Mouse (Mus musculus) embryonic facial prominence, embryonic 12.5 days (tissue): ENCODE data around the gene Scrn3. TPM values are rescaled to one million over a fixed set of nuclear protein-coding genes. Genes with fewer than 3 reads are reported as not detected.

ENCODE experiments used
- ATAC-seq: fragments of 200-750 bp; cut with Nextera tagmentation; 2 replicates; pipeline ENCODE4 v1.8.0; 2017; ENCODE audit not compliant: insufficient number of reproducible peaks, insufficient read depth, low FRiP score, low TSS enrichment
- H3K27ac ChIP-seq: fragments of 300-500 bp; sonication (generic); 2 replicates; pipeline ENCODE4 v1.5.1; 2016; ENCODE audit warnings: mild to moderate bottlenecking
- H3K27me3 ChIP-seq: fragments of 300-500 bp; sonication (generic); 2 replicates; pipeline ENCODE4 v1.6.1; 2016; ENCODE audit warnings: mild to moderate bottlenecking, moderate library complexity
- H3K36me3 ChIP-seq: fragments of 300-500 bp; sonication (generic); 2 replicates; pipeline ENCODE4 v1.6.1; 2016; ENCODE audit warnings: mild to moderate bottlenecking
- H3K4me1 ChIP-seq: fragments of 300-500 bp; sonication (generic); 2 replicates; pipeline ENCODE4 v1.6.1; 2016
- H3K4me2 ChIP-seq: fragments of 300-500 bp; sonication (generic); replicated peaks from 2 replicates; pipeline ENCODE4 v1.6.1; 2016; ENCODE audit warnings: mild to moderate bottlenecking, moderate library complexity
- H3K4me3 ChIP-seq: fragments of 300-500 bp; sonication (generic); 2 replicates; pipeline ENCODE4 v1.5.1; 2016; ENCODE audit warnings: mild to moderate bottlenecking
- H3K9ac ChIP-seq: fragments of 300-500 bp; sonication (generic); 2 replicates; pipeline ENCODE4 v1.6.1; 2016; ENCODE audit warnings: mild to moderate bottlenecking, moderate library complexity
- H3K9me3 ChIP-seq: fragments of 300-500 bp; sonication (generic); 2 replicates; pipeline ENCODE4 v1.6.1; 2016; ENCODE audit warnings: mild to moderate bottlenecking, moderate library complexity
- WGBS: fragments of 180-500 bp; shearing (Covaris S2); methylation state at CpG from one replicate; pipeline ENCODE4 v1.1.7; 2016; 5-methylcytosine and 5-hydroxymethylcytosine counted together
- polyA plus RNA-seq: library from polyadenylated mRNA; unstranded; fragments of >200 nt; fragmentation: Nextera tagmentation; extraction: Ambion mirVana; gene quantifications from 2 replicates; pipeline ENCODE4 v1.2.1, GENCODE M21; 2016

Gene Scrn3
- 13.9 and 16.2 TPM in 2 replicates for polyA plus RNA-seq

- H3K27ac ChIP-seq, result peak within 1 kb of the TSS; percentile 78
- no peaks in the 10 kb centered on the region for H3K27me3 ChIP-seq
- under 1% methylated on average over 64 of the region's 64 CpGs for WGBS
- peak within 1 kb of the TSS; percentile 83 for H3K9ac ChIP-seq
- no peaks in the 10 kb centered on the region for H3K9me3 ChIP-seq
- ATAC-seq, result peak; percentile 96
- peaks cover 23% of the 10 kb centered on the region for H3K36me3 ChIP-seq
- peak within 1 kb of the TSS; percentile 90 for H3K4me3 ChIP-seq
- peaks cover 9% of the 10 kb centered on the region for H3K4me1 ChIP-seq
- peak within 1 kb of the TSS; percentile 85 for H3K4me2 ChIP-seq
Measured at GRCm38 (mm10) chr2:73312152-73313116, at the start of gene Scrn3, which contains the start of gene Cir1. Scrn3 (plus strand) TSS chr2:73312601. Cir1 (minus strand) TSS chr2:73312701.

- H3K27me3 ChIP-seq, result peaks cover 47% of the 10 kb centered on the region
- no peak for ATAC-seq
- no peak overlapping the region for H3K27ac ChIP-seq
- WGBS, result 3% methylated on average over 16 of the region's 16 CpGs
- H3K4me3 ChIP-seq, result peak overlapping the region; percentile 45
- peaks cover 12% of the 10 kb centered on the region; the same call in 1 of the 2 replicates for H3K4me1 ChIP-seq
- H3K9me3 ChIP-seq, result 0 out of 2 replicates have a peak, but pooled peaks cover 3% of the 10 kb centered on the region
- peak overlapping the region; percentile 74 for H3K4me2 ChIP-seq
- H3K36me3 ChIP-seq, result no peaks in the 10 kb centered on the region
- peak overlapping the region; percentile 44 for H3K9ac ChIP-seq
Measured at GRCm38 (mm10) chr2:73263172-73263765, 49.1 kb upstream of the Scrn3 start.

- H3K27ac ChIP-seq, result no peak overlapping the region
- no peaks in the 10 kb centered on the region for H3K36me3 ChIP-seq
- peaks cover 51% of the 10 kb centered on the region for H3K27me3 ChIP-seq
- peak overlapping the region; percentile 45 for H3K4me3 ChIP-seq
- 0 out of 2 replicates have a peak, but pooled peaks cover 3% of the 10 kb centered on the region for H3K9me3 ChIP-seq
- 1% methylated on average over 38 of the region's 38 CpGs for WGBS
- 0 out of 2 replicates have a peak, but pooled peaks have one; percentile 49 for ATAC-seq
- peak overlapping the region; percentile 74 for H3K4me2 ChIP-seq
- H3K9ac ChIP-seq, result peak overlapping the region; percentile 44
- peaks cover 12% of the 10 kb centered on the region; the same call in 1 of the 2 replicates for H3K4me1 ChIP-seq
Measured at GRCm38 (mm10) chr2:73263794-73264610, 48.4 kb upstream of the Scrn3 start.

GRCm38 (mm10) chr2:73264611-73265195 is 47.7 kb upstream of the Scrn3 start:
- H3K27me3 ChIP-seq, result peaks cover 57% of the 10 kb centered on the region
- H3K27ac ChIP-seq, result no peak overlapping the region
- H3K9ac ChIP-seq, result no peak overlapping the region
- ATAC-seq, result no peak
- H3K4me3 ChIP-seq, result peak overlapping the region; percentile 45
- 0 out of 2 replicates have a peak, but pooled peaks cover 3% of the 10 kb centered on the region for H3K9me3 ChIP-seq
- peak overlapping the region; percentile 74 for H3K4me2 ChIP-seq
- H3K4me1 ChIP-seq, result peaks cover 12% of the 10 kb centered on the region; the same call in 1 of the 2 replicates
- 6% methylated on average over 11 of the region's 11 CpGs for WGBS
- no peaks in the 10 kb centered on the region for H3K36me3 ChIP-seq

GRCm38 (mm10) chr2:73266011-73266410 is 46.4 kb upstream of the Scrn3 start:
- Histone ChIP-seq H3K4me2 (no peak overlapping the region), H3K4me1 (peaks cover 18% of the 10 kb centered on the region), H3K36me3 (no peaks in the 10 kb centered on the region)

GRCm38 (mm10) chr2:73266623-73267022 is 45.8 kb upstream of the Scrn3 start:
- H3K27me3 ChIP-seq, result peaks cover 72% of the 10 kb centered on the region
- ATAC-seq, result no peak
- no peak overlapping the region for H3K4me3 ChIP-seq
- no peaks in the 10 kb centered on the region for H3K36me3 ChIP-seq
- H3K27ac ChIP-seq, result no peak overlapping the region
- no peak overlapping the region for H3K4me2 ChIP-seq
- H3K9me3 ChIP-seq, result no peaks in the 10 kb centered on the region
- no peak overlapping the region for H3K9ac ChIP-seq
- 43% methylated on average over 1 of the region's 1 CpGs for WGBS
- peaks cover 23% of the 10 kb centered on the region for H3K4me1 ChIP-seq

More at GRCm38 (mm10) chr2:73266011-73266410, 46.4 kb upstream of the Scrn3 start:
- ATAC-seq, result no peak
- WGBS, result 7% methylated on average over 5 of the region's 5 CpGs
- Histone ChIP-seq H3K27ac (no peak overlapping the region), H3K27me3 (peaks cover 66% of the 10 kb centered on the region), H3K9me3 (0 out of 2 replicates have a peak, but pooled peaks cover 1% of the 10 kb centered on the region), H3K4me3 (no peak overlapping the region), H3K9ac (no peak overlapping the region)

GRCm38 (mm10) chr2:73267231-73267630 is 45.2 kb upstream of the Scrn3 start:
- no peak for ATAC-seq
- no peak overlapping the region for H3K9ac ChIP-seq
- WGBS, result 13% methylated on average over 3 of the region's 3 CpGs

GRCm38 (mm10) chr2:73267818-73268217 is 44.6 kb upstream of the Scrn3 start:
- under 1% methylated on average over 4 of the region's 4 CpGs for WGBS

More at GRCm38 (mm10) chr2:73267231-73267630, 45.2 kb upstream of the Scrn3 start:
- peaks cover 23% of the 10 kb centered on the region for H3K4me1 ChIP-seq
- H3K36me3 ChIP-seq, result no peaks in the 10 kb centered on the region
- no peak overlapping the region for H3K4me3 ChIP-seq
- peaks cover 78% of the 10 kb centered on the region for H3K27me3 ChIP-seq
- H3K9me3 ChIP-seq, result no peaks in the 10 kb centered on the region
- no peak overlapping the region for H3K4me2 ChIP-seq
- H3K27ac ChIP-seq, result no peak overlapping the region

GRCm38 (mm10) chr2:73268281-73268680 is 44.1 kb upstream of the Scrn3 start:
- no peaks in the 10 kb centered on the region for H3K36me3 ChIP-seq
- no peak overlapping the region for H3K27ac ChIP-seq
- H3K9me3 ChIP-seq, result no peaks in the 10 kb centered on the region
- peaks cover 77% of the 10 kb centered on the region for H3K27me3 ChIP-seq
- no peak overlapping the region for H3K4me3 ChIP-seq
- H3K4me1 ChIP-seq, result peaks cover 28% of the 10 kb centered on the region
- under 1% methylated on average over 12 of the region's 12 CpGs for WGBS
- no peak overlapping the region for H3K9ac ChIP-seq
- no peak overlapping the region for H3K4me2 ChIP-seq
- ATAC-seq, result no peak

More at GRCm38 (mm10) chr2:73267818-73268217, 44.6 kb upstream of the Scrn3 start:
- no peak for ATAC-seq
- no peak overlapping the region for H3K27ac ChIP-seq
- H3K36me3 ChIP-seq, result no peaks in the 10 kb centered on the region
- H3K4me3 ChIP-seq, result no peak overlapping the region
- H3K4me1 ChIP-seq, result peaks cover 26% of the 10 kb centered on the region
- H3K4me2 ChIP-seq, result no peak overlapping the region
- H3K9ac ChIP-seq, result no peak overlapping the region
- H3K9me3 ChIP-seq, result no peaks in the 10 kb centered on the region
- H3K27me3 ChIP-seq, result peaks cover 77% of the 10 kb centered on the region

- Histone ChIP-seq H3K4me3 (no peak overlapping the region), H3K9me3 (no peaks in the 10 kb centered on the region), H3K4me1 (peaks cover 34% of the 10 kb centered on the region), H3K36me3 (no peaks in the 10 kb centered on the region), H3K4me2 (no peak overlapping the region), H3K27me3 (peaks cover 82% of the 10 kb centered on the region), H3K9ac (no peak overlapping the region), H3K27ac (no peak overlapping the region)
- ATAC-seq, result no peak
- WGBS, result 5% methylated on average over 8 of the region's 8 CpGs
Measured at GRCm38 (mm10) chr2:73268836-73269395, 43.5 kb upstream of the Scrn3 start.
